In the genomic region with DNA sequence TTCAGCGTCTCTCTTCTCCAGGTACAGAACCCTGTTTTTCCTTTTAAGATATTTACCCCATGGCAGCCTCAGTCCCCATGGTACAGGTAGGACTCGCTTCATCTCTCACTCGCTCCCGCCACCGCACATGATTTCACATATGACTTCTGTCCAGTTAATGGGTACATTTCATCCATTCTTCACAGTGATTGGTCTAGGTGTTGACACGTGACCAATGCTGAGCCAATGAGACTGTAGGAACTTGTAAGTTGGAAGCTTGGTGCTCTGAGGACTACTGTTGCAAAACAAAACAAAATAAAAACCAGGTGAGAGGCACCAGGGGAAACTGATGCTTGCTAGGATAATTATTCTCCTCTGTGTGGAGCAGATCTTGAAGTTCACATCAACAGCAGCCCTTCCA, we compare ENCODE assay signal across 14 mouse cellular contexts. TPM values are rescaled to one million over a fixed set of nuclear protein-coding genes. Genes with fewer than 3 reads are reported as not detected.
DNase-seq lines count a peak whose midpoint lies in the region; ATAC-seq lines count a peak whose summit lies in the region.
"Had no signal": no experiment of that assay in that cellular context is flagged by ENCODE, and none has a peak within 500 bp of the region (broad histone marks: within the 10 kb centered on the region; RNA-seq: fewer than 3 reads in every experiment).

No protein-coding gene starts in this region.

- H3K9ac ChIP-seq in midbrain, embryonic 14.5 days (replicated peaks; ENCODE audit: low read length), result no peak overlapping the region
- no peak overlapping the region for H3K9ac ChIP-seq in forebrain, embryonic 11.5 days (ENCODE audit: low read length)
- no peak overlapping the region for H3K9ac ChIP-seq in hindbrain, embryonic 16.5 days (ENCODE audit: low read depth, low read length)
- H3K9ac ChIP-seq in neural tube, embryonic 14.5 days (replicated peaks; ENCODE audit: low read depth, low read length), result no peak overlapping the region
- H3K9ac ChIP-seq: liver, embryonic 15.5 days had no signal

- H3K4me2 ChIP-seq in midbrain, embryonic 14.5 days (ENCODE audit: low read length), result peak overlapping the region; percentile 43
- no peak overlapping the region for H3K4me2 ChIP-seq in forebrain, embryonic 11.5 days (ENCODE audit: low read depth, low read length, severe bottlenecking)
- no peak overlapping the region for H3K4me2 ChIP-seq in hindbrain, embryonic 16.5 days (ENCODE audit: low read length)
- peak overlapping the region; percentile 35; the same call in 1 of the 2 replicates for H3K4me2 ChIP-seq in neural tube, embryonic 14.5 days (ENCODE audit: low read depth, low read length)
- H3K4me2 ChIP-seq: liver, embryonic 15.5 days had no signal

- H3K36me3 ChIP-seq in midbrain, embryonic 14.5 days (ENCODE audit: control insufficient read depth, insufficient read depth, low read length), result no peaks in the 10 kb centered on the region
- H3K36me3 ChIP-seq in midbrain, embryonic 10.5 days, result no peaks in the 10 kb centered on the region
- H3K36me3 ChIP-seq in forebrain, embryonic 11.5 days (ENCODE audit: control insufficient read depth, insufficient read depth, low read length), result no peaks in the 10 kb centered on the region
- no peaks in the 10 kb centered on the region for H3K36me3 ChIP-seq in hindbrain, embryonic 16.5 days (ENCODE audit: control insufficient read depth, insufficient read depth, low read length)
- H3K36me3 ChIP-seq in neural tube, embryonic 14.5 days (ENCODE audit: control insufficient read depth, insufficient read depth, low read length), result no peaks in the 10 kb centered on the region
- H3K36me3 ChIP-seq: liver, embryonic 15.5 days had no signal

- DNase-seq in midbrain, embryonic 14.5 days, result no peak
- DNase-seq in midbrain, embryonic 10.5 days (ENCODE audit: low spot score), result no peak
- DNase-seq in forebrain, embryonic 11.5 days (ENCODE audit: low spot score), result no peak
- no peak for DNase-seq in lung, postnatal 36 days
- DNase-seq: adrenal gland, postnatal 10 days; gastrocnemius, postnatal 36 days; lung, postnatal 4 days had no signal

- no peak for ATAC-seq in midbrain, embryonic 14.5 days (ENCODE audit: low FRiP score, low TSS enrichment)
- 0 out of 2 replicates have a peak, but pooled peaks have one; percentile 18 for ATAC-seq in forebrain, embryonic 11.5 days (replicated peaks; ENCODE audit: low FRiP score)
- no peak for ATAC-seq in hindbrain, embryonic 16.5 days
- no peak for ATAC-seq in neural tube, embryonic 14.5 days (ENCODE audit: low read depth)
- ATAC-seq in activated CD4-positive, CD25-positive, alpha-beta regulatory T cell, adult 4 months, result no peak
- ATAC-seq: inflammation-experienced regulatory T-cells, adult 6 months; Patski had no signal

- H3K27me3 ChIP-seq in midbrain, embryonic 14.5 days (ENCODE audit: control insufficient read depth, insufficient read depth, low read length), result no peaks in the 10 kb centered on the region
- peaks cover 35% of the 10 kb centered on the region for H3K27me3 ChIP-seq in midbrain, embryonic 10.5 days (ENCODE audit: low read depth, poor library complexity, severe bottlenecking)
- peaks cover 76% of the 10 kb centered on the region for H3K27me3 ChIP-seq in forebrain, embryonic 11.5 days (ENCODE audit: control insufficient read depth, insufficient read depth, low read length)
- H3K27me3 ChIP-seq in hindbrain, embryonic 16.5 days (replicated peaks; ENCODE audit: control insufficient read depth, insufficient read depth, low read length), result no peaks in the 10 kb centered on the region
- H3K27me3 ChIP-seq in neural tube, embryonic 14.5 days (ENCODE audit: control insufficient read depth, insufficient read depth, low read length), result no peaks in the 10 kb centered on the region
- H3K27me3 ChIP-seq: CH12.LX; liver, embryonic 15.5 days had no signal

- WGBS in midbrain, embryonic 14.5 days, result 97% methylated on average over 6 of the region's 6 CpGs
- 91% methylated on average over 6 of the region's 6 CpGs for WGBS in midbrain, embryonic 10.5 days
- WGBS in forebrain, embryonic 11.5 days, result 93% methylated on average over 6 of the region's 6 CpGs
- WGBS in hindbrain, embryonic 16.5 days, result 96% methylated on average over 6 of the region's 6 CpGs
- 96% methylated on average over 6 of the region's 6 CpGs for WGBS in neural tube, embryonic 14.5 days

- H3K9me3 ChIP-seq in midbrain, embryonic 14.5 days (ENCODE audit: control insufficient read depth, low read length), result no peaks in the 10 kb centered on the region
- 0 out of 2 replicates have a peak, but pooled peaks cover 3% of the 10 kb centered on the region for H3K9me3 ChIP-seq in midbrain, embryonic 10.5 days (replicated peaks)
- peaks cover 3% of the 10 kb centered on the region; the same call in 1 of the 2 replicates for H3K9me3 ChIP-seq in forebrain, embryonic 11.5 days (ENCODE audit: control insufficient read depth, low read length)
- 0 out of 2 replicates have a peak, but pooled peaks cover 4% of the 10 kb centered on the region for H3K9me3 ChIP-seq in hindbrain, embryonic 16.5 days (ENCODE audit: control insufficient read depth, low read length)
- no peaks in the 10 kb centered on the region for H3K9me3 ChIP-seq in neural tube, embryonic 14.5 days (ENCODE audit: control insufficient read depth, low read length)
- H3K9me3 ChIP-seq: liver, embryonic 15.5 days had no signal

- H3K27ac ChIP-seq in midbrain, embryonic 14.5 days (replicated peaks; ENCODE audit: low read depth, low read length), result peak overlapping the region; percentile 63
- H3K27ac ChIP-seq in midbrain, embryonic 10.5 days (replicated peaks), result no peak overlapping the region
- no peak overlapping the region for H3K27ac ChIP-seq in forebrain, embryonic 11.5 days (ENCODE audit: low read depth, low read length)
- peak overlapping the region; percentile 46; the same call in 1 of the 2 replicates for H3K27ac ChIP-seq in hindbrain, embryonic 16.5 days (ENCODE audit: low read depth, low read length)
- peak overlapping the region; percentile 17; the same call in 1 of the 2 replicates for H3K27ac ChIP-seq in neural tube, embryonic 14.5 days (ENCODE audit: low read depth, low read length)
- H3K27ac ChIP-seq: liver, embryonic 15.5 days had no signal

- no peak overlapping the region for H3K4me3 ChIP-seq in midbrain, embryonic 14.5 days (replicated peaks; ENCODE audit: low read depth, low read length)
- no peak overlapping the region for H3K4me3 ChIP-seq in midbrain, embryonic 10.5 days
- H3K4me3 ChIP-seq in forebrain, embryonic 11.5 days (ENCODE audit: low read depth, low read length), result no peak overlapping the region
- H3K4me3 ChIP-seq in hindbrain, embryonic 16.5 days (ENCODE audit: low read length), result no peak overlapping the region
- H3K4me3 ChIP-seq in neural tube, embryonic 14.5 days (ENCODE audit: low read depth, low read length), result no peak overlapping the region
- H3K4me3 ChIP-seq: liver, embryonic 15.5 days had no signal

- peaks cover 10% of the 10 kb centered on the region; the same call in 1 of the 2 replicates for H3K4me1 ChIP-seq in midbrain, embryonic 14.5 days (ENCODE audit: control insufficient read depth, insufficient read depth, low read length)
- peaks cover 14% of the 10 kb centered on the region for H3K4me1 ChIP-seq in midbrain, embryonic 10.5 days
- H3K4me1 ChIP-seq in forebrain, embryonic 11.5 days (replicated peaks; ENCODE audit: control insufficient read depth, insufficient read depth, low read length), result 0 out of 2 replicates have a peak, but pooled peaks cover 2% of the 10 kb centered on the region
- H3K4me1 ChIP-seq in hindbrain, embryonic 16.5 days (ENCODE audit: control insufficient read depth, insufficient read depth, low read depth, low read length), result peaks cover 16% of the 10 kb centered on the region
- H3K4me1 ChIP-seq in neural tube, embryonic 14.5 days (ENCODE audit: control insufficient read depth, insufficient read depth, low read length), result peaks cover 8% of the 10 kb centered on the region; the same call in 1 of the 2 replicates
- H3K4me1 ChIP-seq: liver, embryonic 15.5 days had no signal

RNA-seq across cellular contexts. Expression of a gene that starts 22.9 kb away (rescaled TPM):
- polyA plus RNA-seq in midbrain, embryonic 14.5 days (2014; fragmentation: Nextera tagmentation; extraction: Ambion mirVana), result 2.3 and 2.9 TPM in 2 replicates
- 1.7 and 2.1 TPM in 2 replicates for polyA plus RNA-seq in midbrain, embryonic 10.5 days (2016; fragmentation: Nextera tagmentation; extraction: Ambion mirVana)
- 0.92 and 1.6 TPM in 2 replicates for polyA plus RNA-seq in forebrain, embryonic 11.5 days (2014; fragmentation: Nextera tagmentation; extraction: Ambion mirVana)
- polyA plus RNA-seq in hindbrain, embryonic 16.5 days (2015; fragmentation: Nextera tagmentation; extraction: Ambion mirVana), result 2.2 and 2.6 TPM in 2 replicates
- polyA plus RNA-seq in neural tube, embryonic 14.5 days (2014; fragmentation: Nextera tagmentation; extraction: Ambion mirVana), result 1.2 and 1.7 TPM in 2 replicates
- polyA plus RNA-seq in activated CD4-positive, CD25-positive, alpha-beta regulatory T cell, adult 4 months (2017; shearing (Covaris generic)), result not detected
- polyA plus RNA-seq: Patski had no signal

Comparison
In these comparisons a context has a peak if more than half of its experiments do, and no peak if none do; other contexts are left out.
1. H3K27ac ChIP-seq: peak in midbrain, embryonic 14.5 days (single experiment), hindbrain, embryonic 16.5 days (single experiment) and neural tube, embryonic 14.5 days (single experiment); none in midbrain, embryonic 10.5 days (single experiment) and forebrain, embryonic 11.5 days (single experiment).
2. H3K4me2 ChIP-seq: peak in midbrain, embryonic 14.5 days (single experiment) and neural tube, embryonic 14.5 days (single experiment); none in forebrain, embryonic 11.5 days (single experiment) and hindbrain, embryonic 16.5 days (single experiment).